Mouse (Mus musculus) midbrain, embryonic 13.5 days (tissue): Measurements from ENCODE around the gene Plekhg5. TPM values are rescaled to one million over a fixed set of nuclear protein-coding genes. Genes with fewer than 3 reads are reported as not detected.

Source experiments
- ATAC-seq: fragments of 200-750 bp; cut with Nextera tagmentation; 2 replicates; pipeline ENCODE4 v1.8.0; 2017; ENCODE audit warnings: mild to moderate bottlenecking, moderate TSS enrichment, moderate library complexity
- H3K27ac ChIP-seq: fragments of 300-500 bp; sonication (generic); 2 replicates; pipeline ENCODE4 v1.5.1; 2015; ENCODE audit warnings: inconsistent platforms, mild to moderate bottlenecking, moderate library complexity
- H3K27me3 ChIP-seq: fragments of 300-500 bp; sonication (generic); 2 replicates; pipeline ENCODE4 v1.6.1; 2015; ENCODE audit warnings: mild to moderate bottlenecking, inconsistent platforms
- H3K36me3 ChIP-seq: fragments of 300-500 bp; sonication (generic); 2 replicates; pipeline ENCODE4 v1.6.1; 2015; ENCODE audit warnings: mild to moderate bottlenecking, inconsistent platforms
- H3K4me1 ChIP-seq: fragments of 300-500 bp; sonication (generic); replicated peaks from 2 replicates; pipeline ENCODE4 v1.6.1; 2015; ENCODE audit warnings: inconsistent platforms
- H3K4me2 ChIP-seq: fragments of 300-500 bp; sonication (generic); replicated peaks from 2 replicates; pipeline ENCODE4 v1.6.1; 2015; ENCODE audit warnings: moderate library complexity, mild to moderate bottlenecking, inconsistent platforms
- H3K4me3 ChIP-seq: fragments of 300-500 bp; sonication (generic); replicated peaks from 2 replicates; pipeline ENCODE4 v1.5.1; 2015; ENCODE audit warnings: mild to moderate bottlenecking, inconsistent platforms
- H3K9ac ChIP-seq: fragments of 300-500 bp; sonication (generic); replicated peaks from 2 replicates; pipeline ENCODE4 v1.6.1; 2015; ENCODE audit warnings: mild to moderate bottlenecking, inconsistent platforms
- H3K9me3 ChIP-seq: fragments of 300-500 bp; sonication (generic); 2 replicates; pipeline ENCODE4 v1.6.1; 2016; ENCODE audit warnings: mild to moderate bottlenecking, inconsistent platforms
- WGBS: fragments of 180-500 bp; shearing (Covaris S2); methylation state at CpG from one replicate; pipeline ENCODE4 v1.1.7; 2015; 5-methylcytosine and 5-hydroxymethylcytosine counted together
- polyA plus RNA-seq: library from polyadenylated mRNA; unstranded; fragments of >200 nt; fragmentation: Nextera tagmentation; extraction: Ambion mirVana; gene quantifications from 2 replicates; pipeline ENCODE4 v1.2.1, GENCODE M21; 2015

The Plekhg5 gene
- polyA plus RNA-seq, 1 experiment from 2014 or later, result 8.4 TPM

DNA sequence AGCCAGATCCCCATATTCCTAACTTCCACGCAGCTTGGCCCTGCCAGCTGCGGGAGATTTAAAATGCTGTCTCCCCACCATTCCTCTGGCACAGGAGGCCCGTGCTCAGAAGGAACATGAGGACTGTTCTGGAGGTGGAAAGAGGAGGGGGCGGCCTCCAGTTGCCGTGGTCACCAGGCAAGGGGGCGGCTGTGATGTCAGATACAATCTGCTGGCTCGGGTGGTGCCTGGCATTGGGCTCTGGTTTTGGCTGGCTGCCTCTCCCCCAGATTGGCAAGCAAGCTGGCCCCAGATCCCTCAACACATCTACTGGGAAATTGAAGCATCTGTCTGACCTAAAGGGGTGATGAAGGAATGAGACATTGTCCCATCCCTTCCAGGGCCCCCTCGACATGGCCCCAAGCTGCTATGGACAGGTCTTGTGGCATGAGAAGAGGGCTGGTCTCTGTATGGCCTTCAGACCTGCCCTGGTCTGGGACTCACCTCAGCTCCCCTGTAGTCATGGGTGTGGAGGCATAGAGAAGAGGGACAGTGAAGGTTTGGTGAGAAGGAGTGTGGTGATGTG is 16.3 kb downstream of the Plekhg5 start:
- Histone ChIP-seq H3K9ac (no peak overlapping the region), H3K36me3 (no peaks in the 10 kb centered on the region), H3K27ac (no peak overlapping the region), H3K27me3 (peaks cover 9% of the 10 kb centered on the region; the same call in 1 of the 2 replicates), H3K4me1 (peaks cover 29% of the 10 kb centered on the region), H3K4me3 (no peak overlapping the region), H3K9me3 (no peaks in the 10 kb centered on the region), H3K4me2 (peak overlapping the region; percentile 81)
- ATAC-seq, result no peak
- 40% methylated on average over 8 of the region's 8 CpGs for WGBS

- Histone ChIP-seq H3K9me3 (no peaks in the 10 kb centered on the region), H3K4me1 (peaks cover 29% of the 10 kb centered on the region), H3K4me3 (no peak overlapping the region), H3K36me3 (no peaks in the 10 kb centered on the region), H3K27me3 (0 out of 2 replicates have a peak, but pooled peaks cover 3% of the 10 kb centered on the region), H3K9ac (no peak overlapping the region), H3K27ac (no peak overlapping the region), H3K4me2 (no peak overlapping the region)
- 86% methylated on average over 9 of the region's 9 CpGs for WGBS
- ATAC-seq, result no peak
Observed at GRCm38 (mm10) chr4:152090191-152090590, 17.9 kb downstream of the Plekhg5 start.

DNA sequence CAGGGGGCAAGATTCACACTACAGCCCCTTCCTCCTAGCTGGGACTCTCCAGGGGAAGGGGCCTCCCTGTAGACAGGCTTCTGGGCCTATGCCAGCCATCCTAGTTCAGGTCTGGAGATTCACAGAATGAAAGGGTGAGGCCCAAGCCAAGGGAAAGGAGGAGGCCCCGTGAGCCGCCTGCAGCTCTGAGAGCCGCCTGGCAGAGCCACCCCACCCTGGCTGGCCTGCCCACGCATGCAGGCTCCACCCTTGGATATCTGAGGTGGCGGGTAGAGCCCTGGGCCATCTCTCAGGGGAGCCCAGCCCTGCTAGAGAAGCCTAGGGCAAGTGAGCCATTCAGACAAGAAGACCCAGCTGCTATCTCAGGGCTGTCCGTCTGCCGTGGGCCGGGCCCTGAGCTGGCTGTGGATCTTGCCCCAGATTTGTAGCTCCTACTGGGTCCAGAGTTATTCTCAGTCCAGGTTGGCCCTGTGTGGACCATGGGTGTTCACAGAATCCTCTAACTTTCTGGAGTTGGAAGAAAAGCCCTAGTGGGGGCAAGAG is 20.5 kb downstream of the Plekhg5 start:
- Histone ChIP-seq H3K9ac (no peak overlapping the region), H3K36me3 (no peaks in the 10 kb centered on the region), H3K4me2 (no peak overlapping the region), H3K9me3 (no peaks in the 10 kb centered on the region), H3K4me1 (peaks cover 35% of the 10 kb centered on the region), H3K4me3 (no peak overlapping the region), H3K27ac (no peak overlapping the region), H3K27me3 (no peaks in the 10 kb centered on the region)
- no peak for ATAC-seq
- 58% methylated on average over 8 of the region's 8 CpGs for WGBS

- WGBS, result 89% methylated on average over 12 of the region's 12 CpGs
- Histone ChIP-seq H3K9ac (no peak overlapping the region), H3K4me1 (peaks cover 27% of the 10 kb centered on the region), H3K4me3 (no peak overlapping the region), H3K36me3 (no peaks in the 10 kb centered on the region), H3K9me3 (no peaks in the 10 kb centered on the region), H3K27me3 (no peaks in the 10 kb centered on the region), H3K27ac (no peak overlapping the region), H3K4me2 (no peak overlapping the region)
- ATAC-seq, result no peak
Observed at GRCm38 (mm10) chr4:152094233-152094632, 21.9 kb downstream of the Plekhg5 start.

DNA sequence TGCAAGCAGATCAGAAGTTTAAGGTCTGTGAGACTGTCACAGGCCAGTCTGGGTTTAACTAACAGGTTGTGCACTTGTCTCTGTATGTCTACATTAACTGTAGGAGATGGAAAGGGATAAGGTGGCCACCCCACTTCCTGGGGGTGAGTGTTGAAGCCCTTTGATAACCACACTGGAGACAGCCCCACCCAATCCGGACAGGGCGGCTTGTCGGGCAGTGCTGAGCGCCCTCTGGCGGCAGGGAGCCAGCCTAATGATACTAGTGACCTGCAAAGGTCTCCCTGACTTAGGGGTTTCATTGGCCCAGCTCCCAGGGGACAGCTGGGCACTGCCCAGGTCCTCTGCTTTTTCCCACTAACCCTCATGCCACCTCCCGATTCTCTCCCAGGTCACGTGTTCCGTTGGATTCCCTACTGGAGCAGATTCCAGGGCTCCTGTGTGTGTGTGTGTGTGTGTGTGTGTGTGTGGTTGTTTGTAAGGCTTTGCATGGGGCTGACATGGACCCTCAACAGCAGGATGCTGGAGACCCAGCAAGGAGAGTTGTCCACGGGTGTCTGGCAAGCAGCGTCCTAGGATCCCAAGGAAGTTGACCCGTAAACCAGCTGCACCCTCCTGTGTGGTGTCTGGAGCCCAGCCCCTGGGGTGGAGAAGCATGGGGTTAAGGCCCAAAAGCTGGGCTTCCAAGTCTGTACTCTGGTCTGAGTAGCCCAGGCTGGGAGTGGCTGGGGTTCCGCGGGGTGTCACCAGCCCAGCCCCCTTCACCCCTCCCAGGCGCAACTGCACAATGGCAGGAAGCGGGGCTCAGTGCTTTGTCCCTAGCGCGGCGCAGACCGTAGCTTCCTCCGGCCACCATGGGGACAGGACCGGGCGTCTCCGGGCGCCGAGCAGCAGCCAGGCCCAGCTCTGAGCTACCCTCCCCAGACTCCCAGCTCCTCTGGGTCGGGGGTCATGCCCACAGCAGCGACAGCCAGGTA is 23.9 kb downstream of the Plekhg5 start:
- no peak for ATAC-seq
- Histone ChIP-seq H3K27ac (no peak overlapping the region), H3K36me3 (no peaks in the 10 kb centered on the region), H3K9me3 (no peaks in the 10 kb centered on the region), H3K4me1 (peaks cover 27% of the 10 kb centered on the region), H3K4me3 (0 out of 2 replicates have a peak overlapping the region, but pooled peaks have one; percentile 2), H3K27me3 (no peaks in the 10 kb centered on the region), H3K4me2 (no peak overlapping the region; the same call in 1 of the 2 replicates), H3K9ac (peak overlapping the region; percentile 36; the same call in 1 of the 2 replicates)
- WGBS, result 18% methylated on average over 27 of the region's 27 CpGs

DNA sequence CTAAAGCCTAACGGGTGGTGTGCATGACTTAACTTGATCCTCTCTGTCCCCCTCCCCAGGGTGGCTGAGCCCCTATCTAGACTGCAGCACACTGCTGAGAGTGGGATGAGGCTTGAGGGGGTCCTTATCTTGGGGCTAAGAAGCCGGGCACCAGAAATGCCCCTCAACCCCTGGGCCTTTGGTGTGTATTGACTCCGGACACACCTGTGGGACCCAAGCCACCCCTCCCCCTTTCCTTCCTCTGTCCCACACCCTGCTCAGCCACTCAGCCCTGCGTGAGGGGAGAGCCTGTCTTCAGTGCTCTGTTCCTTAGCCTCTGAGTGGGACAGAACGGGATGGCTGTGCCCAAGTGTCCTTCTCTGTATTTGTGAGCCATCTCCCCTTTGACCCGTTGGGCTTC is 24.6 kb downstream of the Plekhg5 start:
- Histone ChIP-seq H3K4me3 (0 out of 2 replicates have a peak overlapping the region, but pooled peaks have one; percentile 2), H3K27me3 (no peaks in the 10 kb centered on the region), H3K27ac (no peak overlapping the region), H3K9ac (peak overlapping the region; percentile 36; the same call in 1 of the 2 replicates), H3K36me3 (no peaks in the 10 kb centered on the region), H3K4me1 (peaks cover 27% of the 10 kb centered on the region), H3K4me2 (no peak overlapping the region; the same call in 1 of the 2 replicates), H3K9me3 (no peaks in the 10 kb centered on the region)
- no peak for ATAC-seq
- WGBS, result 38% methylated on average over 6 of the region's 6 CpGs

DNA sequence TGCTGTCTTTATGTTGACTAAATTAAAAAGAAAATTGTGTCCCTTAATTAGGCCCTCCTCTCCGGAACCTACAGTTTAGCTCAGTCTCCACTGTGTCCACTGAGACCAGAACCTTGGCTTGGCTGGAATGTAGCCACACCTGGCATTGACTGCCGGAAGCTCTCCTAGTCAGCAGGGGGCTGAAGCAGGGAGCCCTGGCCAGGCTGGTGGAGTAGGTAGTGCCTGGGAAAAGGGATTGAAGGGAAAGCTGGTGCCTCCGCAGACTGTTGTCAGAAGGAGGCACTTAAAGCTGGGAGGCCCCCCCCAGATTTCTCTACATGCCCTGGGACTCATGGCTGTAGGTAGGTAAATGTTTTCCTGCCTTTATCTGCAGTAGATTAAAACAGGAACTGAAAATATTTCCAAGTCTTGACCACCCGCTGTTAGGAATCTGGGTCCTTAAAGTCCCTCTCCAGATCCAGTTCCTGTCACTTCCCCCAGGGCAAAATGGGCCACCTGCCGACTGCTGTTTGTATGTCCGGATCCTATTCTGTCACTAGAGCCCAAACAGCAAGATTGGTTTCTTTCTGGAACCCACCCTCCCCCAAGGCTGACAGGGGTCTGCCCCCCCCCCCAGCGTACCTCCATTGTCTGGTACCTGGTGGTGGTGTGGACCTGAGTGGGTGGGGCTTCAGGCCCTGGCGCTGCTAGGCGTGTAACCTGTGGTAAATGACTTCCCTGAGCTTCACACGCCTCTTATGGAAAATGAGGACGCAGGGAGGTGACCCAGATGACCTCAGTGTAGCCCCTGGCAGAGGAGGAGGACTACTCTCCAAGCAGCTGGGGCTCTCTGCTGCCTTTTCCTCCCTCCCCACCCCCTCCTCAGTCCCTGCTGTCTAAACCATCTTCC is 25.9 kb downstream of the Plekhg5 start:
- Histone ChIP-seq H3K9ac (no peak overlapping the region), H3K9me3 (no peaks in the 10 kb centered on the region), H3K27me3 (no peaks in the 10 kb centered on the region), H3K4me1 (peaks cover 20% of the 10 kb centered on the region), H3K4me2 (no peak overlapping the region), H3K36me3 (0 out of 2 replicates have a peak, but pooled peaks cover 3% of the 10 kb centered on the region), H3K4me3 (no peak overlapping the region), H3K27ac (no peak overlapping the region)
- ATAC-seq, result no peak
- 31% methylated on average over 11 of the region's 11 CpGs for WGBS

DNA sequence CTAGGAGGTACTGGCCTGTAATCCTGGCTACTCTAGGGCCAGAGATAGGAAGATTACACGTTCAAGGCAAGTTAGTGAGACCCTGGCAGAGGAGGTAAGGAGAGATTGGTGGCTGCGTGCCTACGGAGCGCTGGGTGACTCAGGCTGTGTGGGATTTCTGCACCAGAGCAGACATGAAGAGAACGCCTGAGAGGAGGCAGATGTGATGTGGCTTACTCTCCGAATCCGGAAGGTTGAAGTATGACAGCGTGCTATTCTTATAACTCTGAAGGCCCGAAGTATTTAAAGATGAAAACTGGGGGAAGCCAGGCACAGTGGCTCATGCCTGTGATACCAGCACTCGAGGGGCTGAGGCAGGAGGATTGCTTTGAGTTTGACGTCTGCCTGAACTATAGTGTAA is 28.2 kb downstream of the Plekhg5 start:
- no peaks in the 10 kb centered on the region for H3K27me3 ChIP-seq
- 0 out of 2 replicates have a peak overlapping the region, but pooled peaks have one; percentile 23 for H3K9ac ChIP-seq
- H3K4me3 ChIP-seq, result no peak overlapping the region
- H3K9me3 ChIP-seq, result no peaks in the 10 kb centered on the region
- H3K36me3 ChIP-seq, result peaks cover 9% of the 10 kb centered on the region; the same call in 1 of the 2 replicates
- no peak overlapping the region for H3K27ac ChIP-seq
- WGBS, result 79% methylated on average over 11 of the region's 11 CpGs
- no peak for ATAC-seq
- H3K4me1 ChIP-seq, result peaks cover 19% of the 10 kb centered on the region
- no peak overlapping the region for H3K4me2 ChIP-seq

DNA sequence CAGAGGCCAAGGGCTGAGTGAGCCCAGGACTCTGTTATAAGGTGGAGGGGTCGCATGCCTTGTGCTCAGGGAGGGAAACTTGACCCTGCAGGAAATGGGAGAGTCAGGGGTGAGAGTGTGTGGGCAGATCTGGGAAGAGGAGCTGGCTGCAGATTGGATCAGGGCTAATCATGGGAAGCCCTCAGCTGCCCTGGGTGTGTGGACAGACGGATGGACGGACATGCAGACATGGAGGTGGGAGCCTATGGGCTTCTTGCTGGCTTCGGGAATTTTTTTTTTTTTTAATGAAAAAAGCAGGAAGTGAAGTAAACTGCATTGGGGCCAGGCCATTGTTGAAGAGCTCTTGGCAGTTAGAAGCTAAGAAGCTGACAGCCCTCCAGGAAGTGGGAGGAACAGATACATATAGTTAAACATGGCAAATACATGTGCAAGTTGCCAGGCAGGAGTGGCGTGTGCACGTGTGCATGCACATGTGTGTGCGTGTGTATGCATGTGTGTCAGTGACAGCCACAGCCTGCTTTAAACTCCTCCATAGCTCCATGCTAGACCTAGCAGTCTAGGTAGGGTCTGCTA is 28.9 kb downstream of the Plekhg5 start:
- peaks cover 9% of the 10 kb centered on the region; the same call in 1 of the 2 replicates for H3K36me3 ChIP-seq
- 0 out of 2 replicates have a peak overlapping the region, but pooled peaks have one; percentile 23 for H3K9ac ChIP-seq
- WGBS, result 92% methylated on average over 7 of the region's 7 CpGs
- no peak for ATAC-seq
- peaks cover 3% of the 10 kb centered on the region; the same call in 1 of the 2 replicates for H3K27me3 ChIP-seq
- no peaks in the 10 kb centered on the region for H3K9me3 ChIP-seq
- H3K4me2 ChIP-seq, result no peak overlapping the region
- H3K4me3 ChIP-seq, result no peak overlapping the region
- no peak overlapping the region for H3K27ac ChIP-seq
- peaks cover 18% of the 10 kb centered on the region for H3K4me1 ChIP-seq

GRCm38 (mm10) chr4:152101921-152102320 is 29.6 kb downstream of the Plekhg5 start:
- Histone ChIP-seq H3K27me3 (peaks cover 7% of the 10 kb centered on the region), H3K4me1 (peaks cover 10% of the 10 kb centered on the region), H3K9ac (no peak overlapping the region), H3K36me3 (peaks cover 9% of the 10 kb centered on the region; the same call in 1 of the 2 replicates), H3K4me2 (no peak overlapping the region), H3K9me3 (no peaks in the 10 kb centered on the region), H3K27ac (no peak overlapping the region), H3K4me3 (no peak overlapping the region)
- ATAC-seq, result no peak
- 94% methylated on average over 16 of the region's 16 CpGs for WGBS

GRCm38 (mm10) chr4:152103025-152103424 is 30.7 kb downstream of the Plekhg5 start:
- Histone ChIP-seq H3K9ac (no peak overlapping the region), H3K9me3 (no peaks in the 10 kb centered on the region), H3K36me3 (peaks cover 9% of the 10 kb centered on the region; the same call in 1 of the 2 replicates), H3K27ac (no peak overlapping the region), H3K27me3 (peaks cover 12% of the 10 kb centered on the region), H3K4me3 (no peak overlapping the region), H3K4me1 (peaks cover 11% of the 10 kb centered on the region), H3K4me2 (no peak overlapping the region)
- WGBS, result 30% methylated on average over 7 of the region's 7 CpGs
- ATAC-seq, result no peak
